Mouse (Mus musculus) urinary bladder, postnatal 14 days (tissue): ENCODE results near the gene Nectin3.
A peak's percentile ranks its signal among the peaks of the same experiment; 100 is the strongest.

Experiments
- DNase-seq: peaks from one replicate; pipeline ENCODE4 v3.0.0; 2021; ENCODE audit warnings: low spot score

Nectin3 gene

DNA sequence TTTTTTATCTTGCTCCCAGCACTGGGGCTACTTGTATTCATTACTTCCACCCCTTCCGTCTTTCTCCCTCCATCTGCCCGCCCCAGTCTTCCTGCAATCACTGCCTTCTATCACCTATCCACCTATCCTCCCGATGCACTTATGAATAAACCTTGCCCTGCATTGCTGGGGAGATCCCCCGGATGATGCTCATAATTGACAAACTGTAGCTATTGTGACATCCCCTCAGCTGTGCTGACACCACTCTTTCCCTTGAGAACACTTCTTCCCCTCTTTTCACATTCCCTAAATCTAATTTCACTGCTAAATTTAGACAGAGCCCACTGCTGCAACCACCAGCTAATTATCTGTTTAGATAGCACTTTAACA lies at the start of gene Nectin3:
Gene Nectin3 (minus strand): TSS at position 105 of the 369 bp plus-strand sequence.
- no peak for DNase-seq

DNA sequence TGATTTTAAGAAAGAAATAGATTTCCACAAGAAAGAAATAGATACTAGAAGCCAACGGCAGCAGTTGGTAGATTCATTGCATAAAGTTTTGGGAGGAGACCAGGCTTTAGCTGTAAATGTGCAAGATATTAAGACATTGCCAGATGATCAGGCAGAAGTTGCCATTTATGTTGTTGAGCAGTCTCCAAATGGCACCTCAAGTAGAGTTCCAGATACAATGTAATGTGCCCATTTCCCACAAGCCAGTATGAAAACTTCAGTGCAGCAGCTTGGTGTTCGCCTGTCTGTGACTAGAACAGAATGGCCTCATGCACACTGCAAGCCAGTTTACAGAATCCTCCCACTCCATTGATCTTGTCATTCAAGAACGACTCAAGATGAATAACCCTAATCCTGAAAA lies 39.8 kb upstream of the Nectin3 start:
- DNase-seq: no peak

- DNase-seq: no peak
Measured at GRCm38 (mm10) chr16:46532465-46533254, 34.3 kb upstream of the Nectin3 start.

DNA sequence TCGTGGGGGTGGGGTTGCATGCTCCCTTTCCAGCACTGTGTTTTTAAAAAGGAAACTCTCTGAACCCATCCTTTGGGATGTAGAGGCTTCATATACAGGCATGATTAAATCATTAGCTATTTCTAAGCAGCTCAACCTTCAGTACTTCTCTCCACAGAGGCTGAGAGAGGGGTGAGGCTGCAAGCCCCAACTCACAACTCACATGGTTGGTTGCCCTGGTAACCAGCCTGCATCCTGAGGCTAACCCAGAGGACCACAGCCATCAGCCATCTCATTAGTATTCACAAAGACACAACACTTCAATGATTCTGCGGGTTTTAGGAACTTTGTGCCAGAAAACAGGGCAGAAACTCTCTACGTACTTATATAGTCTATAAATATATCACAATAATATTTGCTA lies 32.7 kb upstream of the Nectin3 start:
- DNase-seq: no peak

GRCm38 (mm10) chr16:46520885-46521417 lies 22.6 kb upstream of the Nectin3 start:
- DNase-seq: no peak

GRCm38 (mm10) chr16:46519606-46520005 lies 21.3 kb upstream of the Nectin3 start:
- no peak for DNase-seq

DNA sequence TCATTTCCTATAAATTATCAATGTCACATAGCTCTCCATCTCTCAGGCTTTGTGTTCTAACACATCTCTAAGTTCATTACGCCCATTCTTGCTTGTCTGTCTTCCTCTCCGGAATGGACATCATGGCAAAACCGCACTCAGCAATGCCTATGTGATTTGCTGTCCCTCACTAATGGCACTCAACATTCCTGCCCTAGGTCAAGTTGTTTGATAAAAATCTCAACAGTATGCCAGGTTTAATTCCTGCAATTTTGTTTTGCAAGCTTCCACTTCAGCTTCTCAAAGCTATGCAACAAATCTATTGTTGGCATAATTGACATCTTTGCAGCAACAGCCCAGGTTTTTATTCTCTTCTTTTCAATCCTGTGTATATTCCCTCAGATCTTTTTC lies 9.6 kb upstream of the Nectin3 start:
- DNase-seq: no peak

DNA sequence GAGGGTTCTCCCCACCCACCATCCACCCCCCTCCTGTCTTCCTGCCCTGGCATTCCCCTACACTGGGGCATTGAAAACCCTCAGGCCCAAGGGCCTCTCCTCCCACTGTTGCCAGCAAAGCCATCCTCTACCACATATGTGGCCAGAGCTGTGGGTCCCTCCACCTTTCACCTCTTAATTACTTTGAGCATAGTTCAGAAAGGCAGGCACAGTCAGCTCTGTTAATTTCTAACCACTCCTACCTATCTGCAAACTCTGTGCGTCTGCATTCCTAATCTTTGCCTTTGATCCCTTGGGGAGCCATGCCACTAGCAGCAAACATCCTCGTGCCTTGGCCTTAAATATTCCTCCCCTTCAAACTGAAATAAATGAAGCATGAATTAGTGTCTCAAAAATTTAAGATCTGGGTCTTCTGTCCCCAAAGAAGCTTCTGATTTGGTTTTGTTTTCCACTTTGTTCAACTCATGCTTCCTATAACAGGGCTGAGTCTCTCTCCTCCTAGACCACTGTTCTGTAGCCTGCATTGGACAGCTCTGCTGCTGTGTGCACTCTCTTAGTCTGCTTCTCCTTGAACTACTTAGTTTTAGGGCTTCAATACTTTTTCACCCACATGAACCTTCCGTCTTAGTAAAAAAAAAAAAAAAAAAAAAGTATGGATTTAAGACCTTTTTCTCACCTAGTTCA lies 9.1 kb upstream of the Nectin3 start:
- no peak for DNase-seq

- no peak for DNase-seq
Measured at GRCm38 (mm10) chr16:46504006-46504405, 5.7 kb upstream of the Nectin3 start.

GRCm38 (mm10) chr16:46502311-46502710 lies 4.0 kb upstream of the Nectin3 start:
- no peak for DNase-seq

DNA sequence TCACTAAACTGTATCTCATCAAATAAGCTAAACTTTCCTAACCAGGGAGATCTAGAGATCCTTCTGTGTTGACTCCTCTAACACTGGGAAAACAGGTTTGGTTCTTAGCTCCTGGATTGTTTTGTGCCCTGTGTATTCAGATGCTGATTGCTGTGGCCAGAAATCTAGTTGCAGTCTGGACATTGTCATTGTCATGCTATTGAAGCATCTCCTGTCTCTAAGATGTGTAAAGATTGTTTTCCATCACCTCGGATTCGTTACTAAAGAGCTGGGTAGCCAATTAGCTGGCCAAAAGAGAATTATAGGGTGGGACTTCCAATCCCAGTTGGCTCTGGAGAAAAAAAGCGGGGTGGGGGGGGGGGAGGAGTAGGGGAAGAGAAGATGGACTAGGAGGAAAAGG lies 2.4 kb upstream of the Nectin3 start:
- no peak for DNase-seq

GRCm38 (mm10) chr16:46497686-46498420 lies 472 bp downstream of the Nectin3 start:
- peak; percentile 28 for DNase-seq

DNA sequence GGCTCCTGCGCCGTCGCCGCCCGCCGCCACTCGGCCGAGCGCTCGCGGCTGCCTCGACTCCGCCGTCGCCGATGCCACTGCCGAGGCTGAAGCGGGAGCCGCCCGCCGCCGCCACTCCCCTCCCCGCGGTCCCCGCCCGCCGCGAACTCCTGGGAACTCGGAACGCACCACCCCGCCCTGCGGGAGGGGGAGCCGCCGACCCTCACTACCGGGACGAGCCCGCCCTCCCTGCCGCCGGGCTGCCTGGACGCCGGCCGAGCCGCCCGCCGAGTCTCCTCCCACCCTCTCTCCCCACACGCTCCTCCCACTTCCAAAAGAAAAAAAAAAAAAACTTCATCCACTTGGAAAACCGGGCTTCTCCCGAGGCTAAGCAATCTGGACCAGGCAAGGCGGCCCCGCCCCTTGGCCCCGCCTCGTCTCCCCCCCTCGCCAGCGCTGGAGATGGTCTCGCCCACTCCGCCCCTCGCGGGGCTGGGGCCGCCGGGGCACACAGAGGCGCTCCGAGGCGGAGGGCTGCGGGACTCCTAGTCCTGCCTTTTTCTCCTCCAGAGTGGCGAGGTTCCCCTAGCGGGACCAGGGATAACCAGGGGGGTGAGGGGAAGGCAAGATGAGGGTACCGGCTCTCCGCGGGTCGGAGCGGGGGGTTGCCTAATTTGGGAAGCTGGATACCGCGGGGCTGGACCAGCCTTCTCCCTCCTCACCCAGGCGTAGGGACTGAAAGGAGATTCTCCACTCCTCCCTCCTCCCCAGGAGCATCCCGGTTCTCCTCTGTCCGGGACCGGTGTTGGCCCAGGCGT lies 1.2 kb downstream of the Nectin3 start:
- peak; percentile 91 for DNase-seq

DNA sequence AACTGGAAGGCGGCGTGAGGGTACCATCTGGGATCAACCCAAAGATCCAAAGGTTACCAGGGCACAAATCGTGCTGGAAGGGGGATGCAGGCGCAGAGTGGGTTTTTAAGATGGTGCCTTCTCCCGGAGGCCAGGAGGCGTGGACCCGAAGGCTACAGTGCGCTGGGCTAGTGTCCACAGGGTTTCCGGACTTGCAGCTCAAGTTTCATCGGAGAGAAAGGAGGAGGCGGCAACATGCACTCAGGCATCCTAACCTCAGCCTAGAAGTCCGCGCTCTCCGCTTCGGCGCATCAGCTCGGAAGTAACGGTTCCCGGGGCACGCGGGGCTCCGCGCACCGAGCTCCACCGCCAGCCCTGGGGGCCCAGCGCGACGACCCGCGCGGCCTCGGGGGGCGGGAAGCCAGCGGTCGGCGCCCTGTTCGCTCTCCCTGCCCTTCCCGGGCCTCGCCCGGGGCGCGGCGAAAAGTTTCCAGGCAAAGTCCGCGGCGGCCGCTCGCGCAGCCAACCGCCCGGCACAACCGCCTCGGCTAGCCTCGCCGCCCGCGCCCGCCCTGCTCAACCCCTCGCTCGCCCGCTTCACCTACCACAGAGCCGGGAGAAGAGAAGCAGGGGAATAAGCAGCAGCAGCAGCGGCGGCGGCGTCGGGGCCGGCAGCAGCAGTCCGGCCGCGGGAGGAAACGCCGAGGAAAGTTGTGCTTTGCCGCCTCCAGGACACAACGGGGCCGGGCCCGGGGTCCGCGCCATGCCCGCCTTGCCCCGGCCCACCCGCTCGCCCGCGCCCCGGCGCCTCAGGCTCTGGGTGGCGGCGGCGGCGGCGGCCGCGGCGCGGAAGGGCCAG lies 2.1 kb downstream of the Nectin3 start:
- peak; percentile 61 for DNase-seq

DNA sequence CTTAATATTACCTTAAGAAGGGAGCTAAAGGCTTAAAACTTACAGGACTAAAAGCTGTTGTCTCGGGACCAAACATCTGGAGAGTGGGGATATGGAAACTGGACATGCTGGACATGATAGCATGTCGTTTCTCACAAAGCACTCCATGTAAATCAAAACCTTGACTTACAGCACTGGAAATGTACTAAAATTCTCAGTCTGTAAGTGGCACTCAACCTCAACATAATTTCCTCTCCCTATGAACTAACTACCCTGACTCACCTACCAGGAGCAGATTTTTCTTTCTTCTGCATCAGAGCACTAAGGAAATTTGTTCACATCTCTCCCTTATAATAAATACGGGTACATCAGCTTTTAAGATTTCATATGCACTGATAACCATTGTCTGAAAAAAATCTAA lies 3.1 kb downstream of the Nectin3 start:
- DNase-seq: no peak

- DNase-seq: peak; percentile 53
Measured at GRCm38 (mm10) chr16:46487436-46488097, 10.8 kb downstream of the Nectin3 start.

DNA sequence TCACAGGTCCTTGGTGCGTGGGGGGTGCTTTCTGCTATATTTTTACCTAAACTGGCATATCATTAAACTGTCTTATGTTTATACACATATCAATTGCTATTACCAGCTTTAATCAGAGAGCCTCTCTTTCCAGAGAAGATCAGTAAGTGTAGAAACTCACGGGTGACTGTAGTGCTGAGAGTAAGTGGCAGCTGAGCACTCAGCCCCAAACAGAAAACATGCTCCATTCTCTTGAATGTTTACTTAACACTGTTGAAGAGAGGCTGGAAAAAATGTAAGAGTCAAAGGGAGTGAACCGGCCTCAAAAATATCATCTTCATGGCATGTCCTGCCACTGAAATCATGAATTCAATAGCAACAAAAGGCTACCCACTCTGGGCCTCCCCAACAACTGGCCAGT lies 21.0 kb downstream of the Nectin3 start:
- DNase-seq: no peak

DNA sequence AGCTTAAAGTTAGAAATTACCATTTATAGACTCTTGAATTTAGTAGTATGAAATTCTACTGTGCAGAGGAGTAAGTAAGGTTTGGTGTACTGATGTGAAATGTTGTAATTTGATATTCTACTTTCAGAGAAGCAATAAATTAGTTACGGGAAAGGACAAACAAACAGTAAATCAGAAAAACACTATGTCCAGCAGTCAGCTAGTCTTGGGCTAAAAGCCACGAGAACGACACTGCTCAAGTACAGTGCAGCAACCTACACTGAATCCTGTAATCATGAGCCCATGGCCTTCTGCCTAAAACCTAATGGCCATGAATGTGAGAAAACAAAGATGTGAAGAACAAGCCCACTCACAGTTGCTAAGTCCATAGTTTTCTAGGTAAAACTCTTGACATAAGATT lies 46.9 kb downstream of the Nectin3 start:
- no peak for DNase-seq

GRCm38 (mm10) chr16:46449013-46449412 lies 49.3 kb downstream of the Nectin3 start:
- no peak for DNase-seq

DNA sequence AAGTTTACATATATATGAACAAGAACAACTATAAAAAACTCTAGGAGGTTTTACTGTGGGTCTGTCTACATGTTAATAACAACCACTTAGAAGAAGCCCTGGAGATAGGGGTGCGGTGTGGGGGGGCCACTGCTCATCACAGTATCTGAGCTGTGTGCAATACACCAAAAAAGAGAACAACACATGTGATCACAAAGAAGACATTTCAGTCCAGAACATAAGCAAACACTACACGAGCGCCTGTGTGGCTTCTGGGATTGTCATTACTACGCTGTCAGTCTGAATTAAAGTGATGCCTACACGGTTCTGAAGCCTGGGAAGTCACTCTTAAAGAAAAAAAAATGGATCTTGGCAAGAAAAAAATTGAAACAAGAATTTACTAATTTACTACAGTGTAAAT lies 67.0 kb downstream of the Nectin3 start:
- DNase-seq: no peak
